Mouse (Mus musculus): ENCODE data around the gene Pxn.

DNA sequence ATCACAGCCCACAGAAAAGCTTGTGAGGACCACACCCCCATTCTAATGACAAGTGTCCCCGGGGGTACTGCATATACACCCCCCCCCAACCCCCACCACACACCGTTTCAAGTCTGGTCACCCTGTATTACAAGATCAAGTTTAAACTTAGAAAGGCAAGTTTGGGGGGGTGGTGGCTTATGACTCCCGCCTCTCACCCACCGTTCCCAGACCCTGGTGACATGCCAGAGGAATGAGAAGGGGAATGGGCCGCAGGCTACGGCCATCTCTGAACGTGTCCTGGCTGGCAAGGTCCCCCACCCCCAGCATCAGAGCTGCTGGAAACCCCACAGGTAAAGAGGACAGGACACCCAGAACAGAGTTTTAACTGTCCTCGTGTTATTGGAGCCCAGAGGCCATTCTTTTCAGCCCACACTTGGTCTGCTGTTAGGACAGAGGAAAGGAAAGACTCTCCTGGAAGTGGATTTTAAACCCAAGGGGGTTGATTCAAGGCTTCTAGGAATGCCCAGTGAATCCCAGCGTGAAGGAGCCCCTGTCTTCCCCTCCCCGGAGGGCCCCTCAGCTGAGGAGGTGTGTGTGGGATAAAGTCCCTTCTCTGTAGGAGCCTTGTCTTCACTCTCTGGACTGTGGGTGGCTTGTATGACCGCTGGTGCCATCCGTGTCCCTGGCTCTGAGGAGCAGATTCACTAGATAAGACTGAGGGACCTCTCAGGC, 948 bp downstream of the Pxn start:
- TF ChIP-seq CTCF (IDR thresholded peaks at IDR 0.05; ENCODE audit: control insufficient read depth, insufficient read depth, insufficient read length), result no peak
- no peak for TF ChIP-seq MAX (IDR thresholded peaks at IDR 0.05)
- no peak for TF ChIP-seq MYOG (IDR thresholded peaks at IDR 0.05; ENCODE audit: control insufficient read depth, extremely low read depth, insufficient read length)
- TF ChIP-seq CEBPB (IDR thresholded peaks at IDR 0.05; ENCODE audit: low read depth), result no peak
